Comparison of ENCODE assay signal across 28 mouse cellular contexts in genomic region chr7:73452187-73452808, GRCm38 (mm10).
DNase-seq lines count a peak whose midpoint lies in the region; ATAC-seq and TF ChIP-seq lines count a peak whose summit lies in the region.
"Had no signal": no experiment of that assay in that cellular context is flagged by ENCODE, and none has a peak within 500 bp of the region (broad histone marks: within the 10 kb centered on the region; RNA-seq: fewer than 3 reads in every experiment).

No protein-coding gene starts in this region.

- H3K27me3 ChIP-seq in kidney, postnatal 0 days (ENCODE audit: insufficient read depth, low read length), result no peaks in the 10 kb centered on the region
- H3K27me3 ChIP-seq in kidney, embryonic 16.5 days (ENCODE audit: insufficient read depth, low read length), result no peaks in the 10 kb centered on the region
- no peaks in the 10 kb centered on the region for H3K27me3 ChIP-seq in Patski
- H3K27me3 ChIP-seq: embryonic facial prominence, embryonic 15.5 days; forebrain, embryonic 13.5 days; hindbrain, embryonic 13.5 days; neural tube, embryonic 13.5 days had no signal

- WGBS in kidney, postnatal 0 days, result 97% methylated on average over 3 of the region's 3 CpGs
- 96% methylated on average over 3 of the region's 3 CpGs for WGBS in kidney, embryonic 16.5 days

- CTCF ChIA-PET in Patski (lab: Charles Lee), result interaction anchor here (0.8 kb wide), 1 partner anchor 20 kb away, joined by 3 read pairs; no protein-coding TSS in a partner anchor

- TF ChIP-seq CTCF in kidney, postnatal 0 days (IDR thresholded peaks at IDR 0.05; ENCODE audit: low read depth), result no peak
- no peak for TF ChIP-seq CTCF in Patski (IDR thresholded peaks at IDR 0.05)

- POLR2A ChIA-PET in Patski (lab: Charles Lee), result no interaction called here

- H3K27ac ChIP-seq in kidney, postnatal 0 days, result no peak overlapping the region
- no peak overlapping the region for H3K27ac ChIP-seq in kidney, embryonic 16.5 days (ENCODE audit: low read length)
- H3K27ac ChIP-seq: embryonic facial prominence, embryonic 10.5 days; embryonic facial prominence, embryonic 15.5 days; forebrain, embryonic 13.5 days; hindbrain, embryonic 13.5 days; liver, embryonic 14.5 days; neural tube, embryonic 13.5 days had no signal

- no peak overlapping the region for H3K4me3 ChIP-seq in kidney, postnatal 0 days (replicated peaks; ENCODE audit: low read depth, low read length)
- no peak overlapping the region for H3K4me3 ChIP-seq in kidney, embryonic 16.5 days (ENCODE audit: low read length)
- H3K4me3 ChIP-seq: embryonic facial prominence, embryonic 10.5 days; embryonic facial prominence, embryonic 15.5 days; forebrain, embryonic 13.5 days; hindbrain, embryonic 13.5 days; neural tube, embryonic 13.5 days had no signal

- H3K9ac ChIP-seq in kidney, postnatal 0 days (ENCODE audit: low read depth, low read length), result no peak overlapping the region
- no peak overlapping the region for H3K9ac ChIP-seq in kidney, embryonic 16.5 days (replicated peaks; ENCODE audit: low read length)
- H3K9ac ChIP-seq: embryonic facial prominence, embryonic 15.5 days; forebrain, embryonic 13.5 days; hindbrain, embryonic 13.5 days; liver, embryonic 14.5 days; neural tube, embryonic 13.5 days had no signal

- peaks cover 82% of the 10 kb centered on the region for H3K36me3 ChIP-seq in kidney, postnatal 0 days (ENCODE audit: insufficient read depth, low read length)
- H3K36me3 ChIP-seq in kidney, embryonic 16.5 days (ENCODE audit: insufficient read depth, low read length), result peaks cover 82% of the 10 kb centered on the region

- H3K4me2 ChIP-seq in kidney, postnatal 0 days (ENCODE audit: low read length), result no peak overlapping the region
- no peak overlapping the region for H3K4me2 ChIP-seq in kidney, embryonic 16.5 days (replicated peaks; ENCODE audit: low read depth, low read length)
- H3K4me2 ChIP-seq: embryonic facial prominence, embryonic 15.5 days; forebrain, embryonic 13.5 days; hindbrain, embryonic 13.5 days; midbrain, embryonic 11.5 days; neural tube, embryonic 13.5 days had no signal

- no peak for ATAC-seq in kidney, postnatal 0 days (replicated peaks; ENCODE audit: low FRiP score, low read depth)
- ATAC-seq in kidney, embryonic 16.5 days (ENCODE audit: low FRiP score, low TSS enrichment), result no peak
- ATAC-seq in Patski, result peak; percentile 75
- peak; percentile 65 for ATAC-seq in granulocyte monocyte progenitor cell, adult 5-6 weeks (replicated peaks; ENCODE audit: poor library complexity, severe bottlenecking)
- ATAC-seq: activated CD4-positive, CD25-positive, alpha-beta regulatory T cell, adult 4 months; forebrain, embryonic 13.5 days; intestine, postnatal 0 days; midbrain, embryonic 16.5 days had no signal

- H3K4me1 ChIP-seq in kidney, postnatal 0 days (replicated peaks; ENCODE audit: insufficient read depth, low read length), result no peaks in the 10 kb centered on the region
- H3K4me1 ChIP-seq in kidney, embryonic 16.5 days (ENCODE audit: insufficient read depth, low read length), result no peaks in the 10 kb centered on the region
- H3K4me1 ChIP-seq: embryonic facial prominence, embryonic 10.5 days; embryonic facial prominence, embryonic 15.5 days; forebrain, embryonic 13.5 days; hindbrain, embryonic 13.5 days; neural tube, embryonic 13.5 days had no signal

- DNase-seq in kidney, postnatal 0 days (ENCODE audit: low spot score), result peak; percentile 6
- DNase-seq in Patski (ENCODE audit: low read depth, low spot score), result peak; percentile 15
- DNase-seq in left cerebral cortex, adult 8-10 months (ENCODE audit: low spot score in 2 of 2), result no peak
- no peak for DNase-seq in B cell, adult 2 months
- no peak for DNase-seq in urinary bladder, postnatal 36 days (ENCODE audit: low spot score in 2 of 2)
- DNase-seq: adrenal gland, adult 2 months; cerebellum, adult 8-10 months; cerebellum, postnatal 25 days; gastrocnemius, postnatal 10 days; heart, postnatal 4 days; kidney, adult 9 months; kidney, postnatal 25 days; liver; lung, adult 2 months; lung, postnatal 10 days; thymus, postnatal 4 days had no signal

- in situ Hi-C loops in Patski (cut with MboI; ENCODE audit: low pct_unique_long_range_greater_than_20kb), result loop anchor here (5.0 kb wide), 1 partner anchor 185 kb away; no protein-coding TSS in a partner anchor

- H3K9me3 ChIP-seq in kidney, postnatal 0 days (replicated peaks; ENCODE audit: low read length), result no peaks in the 10 kb centered on the region
- H3K9me3 ChIP-seq in kidney, embryonic 16.5 days (ENCODE audit: low read length), result no peaks in the 10 kb centered on the region
- H3K9me3 ChIP-seq: embryonic facial prominence, embryonic 10.5 days; embryonic facial prominence, embryonic 15.5 days; forebrain, embryonic 13.5 days; hindbrain, embryonic 13.5 days; neural tube, embryonic 13.5 days had no signal

Comparison
In these comparisons a context has a peak if more than half of its experiments do, and no peak if none do; other contexts are left out.
1. ATAC-seq: peak in Patski (single experiment) and granulocyte monocyte progenitor cell, adult 5-6 weeks (single experiment); none in kidney, postnatal 0 days (single experiment) and kidney, embryonic 16.5 days (single experiment).
2. DNase-seq: peak in kidney, postnatal 0 days (single experiment) and Patski (single experiment); none in left cerebral cortex, adult 8-10 months (0 of 2), B cell, adult 2 months (0 of 2) and urinary bladder, postnatal 36 days (0 of 2).